Mouse (Mus musculus) WW6 (cell line): ENCODE results near the gene Serpinf1.

Source experiments
- DNase-seq: peaks from one replicate; pipeline ENCODE4 v3.0.0-alpha.2; 2013; ENCODE audit warnings: low read depth, low spot score

The Serpinf1 gene

DNA sequence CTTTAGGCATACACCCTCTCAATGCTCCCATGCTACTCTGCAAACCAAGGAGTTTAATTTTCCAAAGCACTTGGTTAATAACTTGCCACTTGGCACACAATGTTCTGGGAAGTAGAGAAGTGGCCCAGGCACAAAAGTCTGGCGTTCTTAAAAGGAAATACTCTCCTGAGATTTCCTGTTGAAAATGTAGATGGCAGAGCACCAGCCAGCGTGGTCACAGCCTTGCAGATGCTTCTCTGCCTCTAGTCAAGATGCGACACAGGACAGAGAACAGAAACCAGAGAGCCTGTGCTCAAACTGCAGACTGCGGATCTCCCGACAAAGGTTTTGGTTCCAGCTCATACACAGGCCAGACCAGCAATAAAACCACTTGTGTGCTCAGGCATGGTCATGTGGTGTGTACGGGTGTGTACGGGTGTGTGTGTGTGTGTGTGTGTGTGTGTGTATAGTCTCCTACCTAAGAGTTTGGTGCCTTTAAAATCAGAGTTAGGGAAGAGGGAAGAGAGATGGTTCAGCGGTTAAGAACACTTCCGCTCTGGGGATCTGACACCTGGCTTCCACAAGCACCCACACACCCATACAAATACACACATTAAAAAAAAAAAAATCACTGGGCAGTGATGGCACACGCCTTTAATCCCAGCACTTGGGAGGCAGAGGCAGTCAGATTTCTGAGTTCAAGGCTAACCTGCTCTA, 32.7 kb upstream of the Serpinf1 start:
- no peak for DNase-seq

GRCm38 (mm10) chr11:75453991-75454930, 31.8 kb upstream of the Serpinf1 start, which contains the start of gene Wdr81:
Gene Wdr81 (minus strand): TSS chr11:75454717.
- DNase-seq, result peak; percentile 86

DNA sequence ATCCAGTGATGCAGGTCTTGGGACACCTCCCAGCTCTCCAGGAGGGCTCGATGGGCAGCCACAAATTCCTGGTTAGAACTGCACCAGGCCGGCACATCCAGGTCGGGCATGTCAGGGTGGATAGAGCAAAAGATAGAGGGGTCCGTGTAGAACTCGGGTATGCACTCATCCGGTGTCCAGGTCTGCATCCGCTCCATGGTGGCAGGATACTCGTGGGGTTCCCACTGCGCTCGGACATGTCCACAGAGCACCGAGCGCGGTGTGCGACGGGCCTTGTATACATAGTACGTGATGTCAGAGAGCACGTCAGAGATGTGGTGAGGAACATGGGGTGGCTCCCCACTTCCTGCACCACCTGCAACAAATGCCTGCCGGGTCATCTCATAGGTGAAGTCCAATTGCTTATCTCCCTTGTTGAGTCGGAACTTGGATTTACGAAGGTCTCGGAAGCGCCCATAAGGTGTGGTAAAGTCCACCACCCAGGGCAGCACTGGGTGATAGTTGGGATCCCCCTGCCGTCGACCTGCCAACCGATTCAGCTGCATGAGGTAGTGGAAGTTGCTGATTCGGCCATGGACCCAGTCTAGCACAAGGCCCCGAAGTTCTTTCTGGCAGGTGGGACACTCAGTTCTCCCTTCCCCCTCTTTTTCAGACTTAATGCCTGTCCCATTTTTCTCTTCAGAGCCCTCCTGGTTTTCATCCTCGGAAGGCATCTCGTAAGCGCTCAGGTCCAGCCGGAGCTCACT, 30.5 kb upstream of the Serpinf1 start:
- no peak for DNase-seq

DNA sequence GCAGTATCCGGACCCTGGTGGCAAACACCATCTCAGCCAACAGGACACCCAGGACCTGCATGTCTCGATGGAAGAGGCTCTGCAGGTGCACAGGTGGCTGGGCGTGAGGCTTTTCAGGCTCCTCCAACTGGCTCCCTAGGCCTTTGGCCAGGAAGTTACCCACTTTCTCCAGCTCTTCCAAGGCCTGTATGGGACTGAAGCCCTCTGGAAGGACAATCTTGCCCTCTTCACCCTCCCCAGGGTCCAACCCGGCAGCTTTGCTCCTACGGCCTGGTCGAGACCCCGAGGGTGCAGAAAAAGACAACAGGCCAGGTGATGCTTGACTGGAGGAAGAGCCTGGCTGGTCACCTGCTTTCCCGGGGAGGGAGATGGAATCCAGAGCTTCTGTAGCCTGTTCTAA, 29.6 kb upstream of the Serpinf1 start:
- no peak for DNase-seq

DNA sequence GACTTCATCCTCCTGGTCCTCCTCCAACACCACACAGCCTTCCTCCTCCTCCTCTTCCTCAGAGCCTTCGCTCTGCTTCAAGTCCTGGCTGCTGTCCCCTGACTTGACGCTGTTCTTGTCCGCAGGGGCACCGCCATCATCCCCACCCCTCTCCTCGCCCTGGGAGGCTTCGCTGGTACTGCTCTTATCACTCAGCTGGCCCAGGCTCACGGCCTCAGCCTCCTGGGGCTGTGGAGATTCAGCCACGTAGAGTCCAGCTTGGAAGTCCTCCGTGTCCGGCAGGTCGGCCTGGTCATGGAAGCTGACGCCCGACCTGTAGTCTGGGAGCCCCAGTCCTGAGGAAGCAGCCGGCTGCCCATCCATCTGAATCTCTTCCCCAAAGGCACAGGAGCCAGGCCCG, 28.4 kb upstream of the Serpinf1 start:
- DNase-seq, result no peak

DNA sequence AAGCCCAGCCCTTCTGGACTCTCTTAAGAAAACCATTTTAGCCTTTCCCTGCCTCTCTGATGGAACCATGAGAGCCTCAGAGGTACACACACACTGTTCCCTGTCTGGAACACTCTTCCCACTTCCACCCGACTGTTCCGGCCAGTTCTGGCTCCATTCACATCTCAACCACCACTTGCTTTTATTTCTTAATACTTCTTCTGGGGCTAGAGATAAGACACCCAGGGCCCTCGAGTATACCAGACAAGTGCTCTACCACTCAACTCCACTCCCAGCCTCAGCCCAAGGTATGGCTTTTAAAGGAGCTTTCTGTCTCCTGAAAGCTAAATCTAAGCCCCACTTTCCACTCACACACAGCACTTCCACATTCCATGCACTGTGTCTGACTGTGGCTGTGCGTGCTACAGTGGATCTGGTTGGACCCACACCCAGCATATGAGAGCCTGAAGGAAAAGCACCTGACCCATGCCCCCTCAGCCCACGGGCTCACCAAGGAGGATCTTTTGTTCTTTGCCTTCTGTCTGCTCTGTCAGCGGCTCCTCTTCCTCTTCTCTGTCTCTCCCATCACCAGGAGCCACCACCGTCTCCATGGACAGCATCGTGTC, 27.9 kb upstream of the Serpinf1 start:
- DNase-seq, result no peak

- DNase-seq, result no peak
Observed at GRCm38 (mm10) chr11:75449695-75450094, 27.2 kb upstream of the Serpinf1 start.

DNA sequence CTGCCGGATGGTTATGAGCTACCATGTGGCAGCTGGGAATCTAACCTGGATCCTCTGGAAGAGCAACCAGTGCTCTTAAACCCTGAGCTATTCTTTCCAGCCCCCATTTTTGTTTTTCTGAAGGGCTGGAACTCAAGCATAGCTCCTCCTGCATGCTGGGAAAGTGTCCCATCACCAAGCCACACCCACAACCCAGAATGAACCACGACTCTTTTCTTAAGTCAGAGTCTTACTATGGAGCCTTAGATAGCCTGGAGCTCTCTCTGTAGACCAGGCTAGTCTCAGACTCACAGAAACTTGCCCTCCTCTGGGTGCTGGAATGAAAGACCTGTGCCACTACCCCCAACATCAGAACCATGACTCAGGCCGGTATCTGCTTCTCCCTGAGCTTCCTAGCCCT, 26.1 kb upstream of the Serpinf1 start:
- no peak for DNase-seq

DNA sequence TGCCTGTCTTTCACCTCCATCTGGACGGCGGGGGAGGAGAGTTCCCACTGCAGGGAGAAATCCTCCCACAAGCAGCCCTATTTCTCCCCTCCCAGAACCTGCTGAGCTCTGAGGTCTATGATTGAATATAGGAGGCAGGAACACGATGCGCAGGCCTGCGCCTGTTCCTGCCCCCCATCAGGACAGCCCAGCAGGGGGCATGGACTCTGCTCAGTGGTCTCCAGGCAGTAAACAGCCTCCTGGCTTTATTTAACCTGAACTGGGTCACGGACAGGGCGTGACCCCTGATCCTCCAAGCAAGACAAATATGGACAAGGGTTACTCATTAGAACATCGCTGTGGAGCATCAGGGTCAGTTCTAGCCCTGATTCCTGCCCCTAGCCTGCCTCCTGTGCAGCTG, 21.2 kb upstream of the Serpinf1 start:
- no peak for DNase-seq

DNA sequence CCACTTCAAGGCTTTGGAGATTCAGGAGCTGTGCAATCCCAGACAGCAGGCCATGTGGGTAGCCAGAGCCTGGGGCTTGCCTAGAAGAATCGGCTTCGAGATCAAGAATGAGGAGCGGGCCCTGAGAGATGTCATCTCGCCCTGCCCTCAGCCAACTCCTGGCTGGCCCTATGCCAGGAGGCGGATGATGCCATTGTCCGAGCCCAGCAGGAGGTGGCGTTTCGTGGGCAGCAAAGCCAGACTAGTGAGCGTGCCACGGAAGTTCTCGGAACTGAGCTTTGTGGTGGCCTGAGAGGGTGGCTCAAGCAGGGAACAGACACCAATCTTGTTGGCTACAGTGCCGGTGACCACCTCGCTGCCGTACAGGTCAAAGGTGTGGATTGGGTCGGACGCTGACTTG, 19.1 kb upstream of the Serpinf1 start:
- no peak for DNase-seq

DNA sequence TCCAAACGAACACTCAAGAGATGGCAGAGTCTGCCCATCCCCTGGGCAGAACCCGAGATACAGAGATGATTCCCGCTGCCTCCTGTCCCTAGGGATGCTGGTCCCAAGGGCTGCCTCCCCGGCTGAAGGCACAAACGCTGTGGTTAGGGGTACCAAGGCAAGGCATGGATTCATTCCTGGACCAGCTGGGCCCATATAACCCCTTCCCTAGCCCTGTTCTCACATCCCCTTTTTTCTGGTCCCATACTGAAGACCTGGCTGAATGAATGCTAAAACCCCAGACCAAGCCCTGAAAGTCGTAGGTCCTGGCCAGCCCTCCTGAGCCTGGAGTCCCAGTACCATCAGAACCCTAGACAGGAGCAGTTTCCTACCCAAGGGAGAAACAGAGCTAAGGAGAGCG, 18.5 kb upstream of the Serpinf1 start:
- DNase-seq, result no peak

DNA sequence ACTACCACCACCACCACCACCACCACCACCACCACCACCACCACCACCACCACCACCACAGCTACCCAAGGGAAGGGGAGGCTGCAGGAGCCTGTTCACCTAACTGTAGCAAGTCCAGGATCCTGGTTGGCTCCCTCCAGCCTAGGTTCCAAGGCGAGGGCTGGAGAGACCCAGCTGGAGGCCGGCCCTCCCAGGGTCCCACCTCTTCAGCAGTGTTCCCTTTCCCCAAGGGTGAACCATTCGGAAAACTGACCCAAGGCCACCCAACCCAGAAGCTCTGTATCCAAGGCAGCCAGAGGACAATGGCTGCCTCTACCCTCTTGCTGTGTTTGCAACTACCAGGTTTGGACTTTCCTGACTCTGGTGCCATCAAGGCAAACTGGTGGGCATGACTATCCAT, 17.4 kb upstream of the Serpinf1 start:
- no peak for DNase-seq

GRCm38 (mm10) chr11:75439363-75439762, 16.9 kb upstream of the Serpinf1 start, which contains the start of gene Serpinf2:
Gene Serpinf2 (minus strand): TSS chr11:75439591.
- DNase-seq, result no peak

DNA sequence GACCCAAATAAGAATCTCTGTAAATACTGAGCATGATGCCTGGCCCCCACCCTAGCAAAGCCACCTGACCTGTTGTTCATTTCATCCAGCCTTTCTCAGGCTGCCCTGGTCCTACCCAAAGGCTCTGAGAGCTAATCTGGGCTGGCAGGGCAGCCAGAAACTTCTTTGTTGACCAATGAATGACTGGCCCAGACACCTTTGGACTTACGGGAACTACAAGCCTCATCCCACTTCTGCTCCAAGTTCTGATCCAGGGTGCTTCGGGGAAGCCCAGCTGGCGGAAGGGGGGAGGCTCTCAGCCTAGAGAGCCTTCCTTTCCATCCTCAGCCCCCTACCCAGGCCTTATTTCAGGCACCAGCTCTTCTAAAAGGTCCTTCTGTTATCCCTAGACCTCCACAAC, 16.3 kb upstream of the Serpinf1 start:
- no peak for DNase-seq

GRCm38 (mm10) chr11:75438194-75438593, 15.7 kb upstream of the Serpinf1 start:
- no peak for DNase-seq

DNA sequence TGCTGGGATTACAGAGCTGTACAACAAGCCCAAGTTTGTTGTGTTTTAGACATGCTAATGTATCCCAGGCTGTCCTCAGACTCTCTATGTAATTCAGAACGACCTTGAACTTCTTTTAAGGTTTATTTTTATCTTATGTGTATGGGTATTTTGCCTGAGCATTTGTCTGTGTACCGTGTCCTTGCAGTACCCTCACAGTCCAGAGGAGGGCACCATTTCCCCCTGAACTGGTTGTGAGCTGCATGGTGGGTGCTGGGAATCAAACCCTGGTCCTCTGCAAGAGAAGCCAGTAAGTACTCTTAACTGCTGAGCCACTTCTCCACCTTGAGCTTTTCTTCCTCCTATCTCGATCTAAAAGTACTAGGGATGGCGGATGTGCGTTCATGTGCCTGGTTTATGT, 11.6 kb upstream of the Serpinf1 start:
- no peak for DNase-seq

DNA sequence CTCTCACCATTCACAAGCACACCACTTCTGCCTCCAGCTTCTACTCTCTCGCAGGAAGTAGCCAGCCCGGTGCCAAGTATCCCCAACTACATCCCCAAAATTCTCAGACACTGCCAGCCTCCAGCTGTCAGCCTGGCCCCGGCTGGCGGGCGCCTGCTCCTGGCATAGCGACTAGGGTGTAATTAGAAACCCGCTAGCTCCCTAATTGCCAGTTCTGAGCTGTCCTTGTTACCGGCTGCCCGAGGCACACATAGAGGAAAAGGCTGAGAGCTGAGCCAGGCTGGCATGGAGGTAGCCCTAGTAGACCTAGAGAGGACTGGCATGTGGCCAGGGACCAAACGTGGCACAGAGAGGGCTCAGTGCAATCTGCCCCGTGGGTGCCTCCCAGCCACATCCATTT, 8.8 kb upstream of the Serpinf1 start:
- no peak for DNase-seq

DNA sequence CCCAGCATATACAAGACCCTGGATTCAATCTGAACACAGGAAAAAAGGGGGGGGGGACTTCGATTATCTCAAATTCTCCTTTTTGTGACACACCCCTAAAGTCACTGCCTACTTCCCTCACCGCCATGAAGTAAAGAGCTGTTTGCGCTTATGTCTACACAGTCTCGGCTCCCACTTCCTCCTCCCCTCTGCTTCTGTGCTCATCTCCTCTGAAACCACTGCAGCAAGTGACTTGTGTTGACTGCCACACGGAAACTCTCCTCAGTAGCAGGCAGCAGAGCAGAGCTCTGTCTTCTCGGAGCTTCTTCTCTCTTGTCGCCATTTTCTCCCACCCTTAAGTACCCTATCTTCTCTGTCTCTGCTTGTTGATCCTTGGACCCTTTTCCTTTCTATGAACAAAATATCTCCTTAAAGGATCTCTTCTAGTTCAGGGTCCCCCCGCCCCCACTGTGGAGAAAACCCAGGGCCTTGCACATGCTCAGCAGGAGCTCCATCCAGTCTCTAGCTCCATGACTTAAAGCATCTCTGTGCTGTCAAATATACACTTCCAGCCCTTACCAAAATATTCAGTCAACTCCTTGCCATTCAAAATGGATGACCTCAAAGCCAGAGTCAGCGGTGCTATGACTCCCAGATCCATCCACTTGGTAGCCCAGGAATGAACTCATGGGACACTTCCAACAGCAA, 6.7 kb upstream of the Serpinf1 start:
- no peak for DNase-seq

DNA sequence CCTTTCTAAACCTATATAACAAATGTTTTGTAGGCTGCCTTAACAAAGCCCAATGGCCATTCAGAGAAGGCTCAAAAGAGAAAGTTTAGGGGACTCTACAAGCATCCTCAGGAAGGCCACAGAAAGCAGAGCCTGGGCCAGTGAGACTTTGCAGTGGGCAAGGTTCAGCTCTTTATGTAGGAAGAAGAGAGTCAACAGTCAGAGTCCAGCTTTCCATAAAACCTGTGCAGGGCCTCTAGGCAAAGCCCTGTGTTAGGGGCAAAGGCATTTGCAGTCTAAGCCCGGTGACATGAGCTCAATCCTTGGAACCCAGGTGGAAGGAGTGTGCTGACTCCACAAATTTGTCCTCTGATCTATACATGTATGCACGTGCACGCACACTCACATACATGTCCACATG, 2.0 kb upstream of the Serpinf1 start:
- no peak for DNase-seq

- DNase-seq, result no peak
Observed at GRCm38 (mm10) chr11:75424033-75424432, 1.5 kb upstream of the Serpinf1 start.

- no peak for DNase-seq
Observed at GRCm38 (mm10) chr11:75423091-75423490, 590 bp upstream of the Serpinf1 start.
